21 mouse cellular contexts compared by ENCODE assay signal in genomic region chr13:33068164-33068563, GRCm38 (mm10). TPM values are rescaled to one million over a fixed set of nuclear protein-coding genes. Genes with fewer than 3 reads are reported as not detected.
DNase-seq lines count a peak whose midpoint lies in the region; ATAC-seq and TF ChIP-seq lines count a peak whose summit lies in the region.
"Had no signal": no experiment of that assay in that cellular context is flagged by ENCODE, and none has a peak within 500 bp of the region (broad histone marks: within the 10 kb centered on the region; RNA-seq: fewer than 3 reads in every experiment).

No protein-coding gene starts in this region.

- H3K9ac ChIP-seq in MEL (ENCODE audit: control insufficient read depth, low read depth, low read length, poor library complexity, severe bottlenecking) = no peak overlapping the region
- H3K9ac ChIP-seq in embryonic facial prominence, embryonic 15.5 days = no peak overlapping the region
- no peak overlapping the region for H3K9ac ChIP-seq in hindbrain, embryonic 12.5 days
- H3K9ac ChIP-seq: embryonic facial prominence, embryonic 12.5 days; forebrain, embryonic 13.5 days; neural tube, embryonic 13.5 days had no signal

- peak; percentile 33 to 37 for DNase-seq in left cerebral cortex, postnatal 14 days (ENCODE audit: low spot score in 2 of 2)
- no peak for DNase-seq in left cerebral cortex, postnatal 4 days
- peak; percentile 40 for DNase-seq in MEL (ENCODE audit: low read depth, low spot score)
- peak; percentile 67 for DNase-seq in splenic B cell, adult 2 months (ENCODE audit: low read depth, low spot score)
- no peak for DNase-seq in yolk sac, embryonic 10.5 days (ENCODE audit: low spot score)
- no peak for DNase-seq in urinary bladder, postnatal 25 days (ENCODE audit: low spot score)
- DNase-seq: cerebellum, postnatal 36 days; gastrocnemius, adult 2 months; heart, postnatal 14 days; lung, adult 2 months; thymus, postnatal 14 days had no signal

- H3K27me3 ChIP-seq in MEL (ENCODE audit: control insufficient read depth in 1 of 2, insufficient read depth in 2 of 2, low read length in 2 of 2) = no peaks in the 10 kb centered on the region; a peak in 2 of 4 replicates
- H3K27me3 ChIP-seq in embryonic facial prominence, embryonic 15.5 days = no peaks in the 10 kb centered on the region
- H3K27me3 ChIP-seq in splenic B cell, adult 2 months (ENCODE audit: control insufficient read depth, insufficient read depth, low read length, poor library complexity, severe bottlenecking) = no peaks in the 10 kb centered on the region
- no peaks in the 10 kb centered on the region for H3K27me3 ChIP-seq in hindbrain, embryonic 12.5 days
- H3K27me3 ChIP-seq: embryonic facial prominence, embryonic 12.5 days; forebrain, embryonic 13.5 days; neural tube, embryonic 13.5 days had no signal

- H3K4me2 ChIP-seq in embryonic facial prominence, embryonic 15.5 days (replicated peaks) = no peak overlapping the region
- H3K4me2 ChIP-seq in hindbrain, embryonic 12.5 days (replicated peaks) = no peak overlapping the region
- H3K4me2 ChIP-seq: embryonic facial prominence, embryonic 12.5 days; forebrain, embryonic 13.5 days; neural tube, embryonic 13.5 days had no signal

- no peak overlapping the region for H3K4me3 ChIP-seq in MEL (ENCODE audit: control insufficient read depth in 1 of 2, insufficient read depth in 1 of 2, low read depth in 2 of 2, low read length in 2 of 2)
- no peak overlapping the region for H3K4me3 ChIP-seq in embryonic facial prominence, embryonic 15.5 days (replicated peaks)
- H3K4me3 ChIP-seq in hindbrain, embryonic 12.5 days = no peak overlapping the region
- H3K4me3 ChIP-seq: embryonic facial prominence, embryonic 12.5 days; forebrain, embryonic 13.5 days; gastrocnemius, adult 2 months; heart, embryonic 10.5 days; neural tube, embryonic 13.5 days had no signal

- 81% methylated on average over 3 of the region's 3 CpGs for WGBS in embryonic facial prominence, embryonic 15.5 days
- 80% methylated on average over 3 of the region's 3 CpGs for WGBS in hindbrain, embryonic 12.5 days

- H3K4me1 ChIP-seq in MEL (ENCODE audit: control insufficient read depth in 1 of 2, insufficient read depth in 2 of 2, low read length in 2 of 2) = no peaks in the 10 kb centered on the region
- no peaks in the 10 kb centered on the region for H3K4me1 ChIP-seq in embryonic facial prominence, embryonic 15.5 days
- no peaks in the 10 kb centered on the region for H3K4me1 ChIP-seq in hindbrain, embryonic 12.5 days
- H3K4me1 ChIP-seq: embryonic facial prominence, embryonic 12.5 days; forebrain, embryonic 13.5 days; heart, embryonic 10.5 days; neural tube, embryonic 13.5 days had no signal

- no peak overlapping the region for H3K27ac ChIP-seq in MEL (ENCODE audit: control insufficient read depth, low read depth, low read length)
- peak overlapping the region; percentile 31; the same call in 1 of the 2 replicates for H3K27ac ChIP-seq in embryonic facial prominence, embryonic 15.5 days (replicated peaks)
- H3K27ac ChIP-seq in hindbrain, embryonic 12.5 days = no peak overlapping the region
- H3K27ac ChIP-seq: embryonic facial prominence, embryonic 12.5 days; forebrain, embryonic 13.5 days; gastrocnemius, adult 2 months; heart, embryonic 10.5 days; macrophage; neural tube, embryonic 13.5 days had no signal

- no peak for TF ChIP-seq EP300 in MEL (IDR thresholded peaks at IDR 0.05; ENCODE audit: low read depth in 1 of 2, low read length in 2 of 2)

- no peak for ATAC-seq in embryonic facial prominence, embryonic 15.5 days (ENCODE audit: insufficient number of reproducible peaks, low FRiP score, low TSS enrichment, low read depth)
- ATAC-seq in hindbrain, embryonic 12.5 days (ENCODE audit: low FRiP score) = no peak
- ATAC-seq: forebrain, embryonic 13.5 days had no signal

- no peak for TF ChIP-seq RAD21 in MEL (IDR thresholded peaks at IDR 0.05; ENCODE audit: low read depth, low read length)

- no peaks in the 10 kb centered on the region for H3K9me3 ChIP-seq in MEL (replicated peaks; ENCODE audit: insufficient read depth, low read length)
- H3K9me3 ChIP-seq in embryonic facial prominence, embryonic 15.5 days (replicated peaks) = no peaks in the 10 kb centered on the region
- H3K9me3 ChIP-seq in hindbrain, embryonic 12.5 days (replicated peaks) = no peaks in the 10 kb centered on the region
- H3K9me3 ChIP-seq: embryonic facial prominence, embryonic 12.5 days; forebrain, embryonic 13.5 days; heart, embryonic 10.5 days had no signal

- TF ChIP-seq POLR2A in MEL (IDR thresholded peaks at IDR 0.05; ENCODE audit: control insufficient read depth in 1 of 2, insufficient read depth in 1 of 2, low read depth in 1 of 2, low read length in 2 of 2, poor library complexity in 1 of 2) = no peak

- H3K79me2 ChIP-seq in MEL (ENCODE audit: control insufficient read depth, insufficient read depth, low read length, poor library complexity) = no peaks in the 10 kb centered on the region

- TF ChIP-seq CTCF in MEL (IDR thresholded peaks at IDR 0.05 in 2 of 3, conservative IDR thresholded peaks at IDR 0.05 in 1 of 3; ENCODE audit: control insufficient read depth in 1 of 3, insufficient read depth in 1 of 3, low read depth in 2 of 3, low read length in 3 of 3, poor library complexity in 1 of 3, severe bottlenecking in 1 of 3) = no peak

- intact Hi-C loops in left cerebral cortex, postnatal 14 days (cut with DNase I) = no loop called here
- intact Hi-C loops in left cerebral cortex, postnatal 4 days (cut with DNase I) = no loop called here

- no peaks in the 10 kb centered on the region for H3K36me3 ChIP-seq in MEL (ENCODE audit: control insufficient read depth in 1 of 2, insufficient read depth in 2 of 2, low read length in 2 of 2)
- H3K36me3 ChIP-seq in embryonic facial prominence, embryonic 15.5 days = no peaks in the 10 kb centered on the region
- no peaks in the 10 kb centered on the region for H3K36me3 ChIP-seq in splenic B cell, adult 2 months (ENCODE audit: control insufficient read depth, insufficient read depth, low read length, poor library complexity, severe bottlenecking)
- no peaks in the 10 kb centered on the region for H3K36me3 ChIP-seq in hindbrain, embryonic 12.5 days
- H3K36me3 ChIP-seq: embryonic facial prominence, embryonic 12.5 days; heart, embryonic 10.5 days; neural tube, embryonic 13.5 days had no signal

TF ChIP-seq in MEL, 35 proteins besides CTCF, POLR2A, EP300 and RAD21:
- TF ChIP-seq ETS1 (IDR thresholded peaks at IDR 0.05; ENCODE audit: low read depth, low read length) = no peak
- TF ChIP-seq POLR2AphosphoS5 (IDR thresholded peaks at IDR 0.05; ENCODE audit: borderline replicate concordance, low read depth, low read length) = no peak
- no peak for TF ChIP-seq ZC3H11A (IDR thresholded peaks at IDR 0.05; ENCODE audit: low read depth, low read length)
- no peak for TF ChIP-seq JUND (IDR thresholded peaks at IDR 0.05; ENCODE audit: low read depth, low read length)
- no peak for TF ChIP-seq MAX (IDR thresholded peaks at IDR 0.05; ENCODE audit: low read length)
- TF ChIP-seq GATA1 (IDR thresholded peaks at IDR 0.05; ENCODE audit: low read depth, low read length) = no peak
- TF ChIP-seq ZMIZ1 (IDR thresholded peaks at IDR 0.05; ENCODE audit: low read depth, low read length) = no peak
- no peak for TF ChIP-seq NELFE (IDR thresholded peaks at IDR 0.05; ENCODE audit: low read depth, low read length)
- no peak for TF ChIP-seq MEF2A (IDR thresholded peaks at IDR 0.05; ENCODE audit: extremely low read depth, insufficient replicate concordance, low read depth, low read length, poor library complexity, severe bottlenecking)
- no peak for TF ChIP-seq RCOR1 (IDR thresholded peaks at IDR 0.05; ENCODE audit: low read depth, low read length)
- TF ChIP-seq ZKSCAN1 (IDR thresholded peaks at IDR 0.05; ENCODE audit: low read depth, low read length) = no peak
- no peak for TF ChIP-seq POLR2AphosphoS2 (IDR thresholded peaks at IDR 0.05; ENCODE audit: low read length)
- TF ChIP-seq CHD2 (IDR thresholded peaks at IDR 0.05; ENCODE audit: low read length) = no peak
- no peak for TF ChIP-seq TBP (IDR thresholded peaks at IDR 0.05; ENCODE audit: low read depth, low read length)
- no peak for TF ChIP-seq E2F4 (IDR thresholded peaks at IDR 0.05; ENCODE audit: borderline replicate concordance, low read depth, low read length)
- no peak for TF ChIP-seq NRF1 (IDR thresholded peaks at IDR 0.05; ENCODE audit: insufficient read depth, low read depth, low read length, poor library complexity, severe bottlenecking)

RNA-seq across cellular contexts. Expression of gene Serpinb1b, which starts 10.2 kb away (rescaled TPM):
- total RNA-seq in left cerebral cortex, postnatal 14 days (2021) = 1 to 10 TPM in 1 of 2 experiments, under 1 TPM in 1; 0.81 to 1.0 TPM
- under 1 TPM; 0.34 to 0.52 TPM for total RNA-seq in left cerebral cortex, postnatal 4 days (2021)
- total RNA-seq in MEL (2012; rRNA removed) = not detected in 2 replicates
- polyA plus RNA-seq in MEL (2012; ENCODE audit: insufficient read depth in 1 of 2, insufficient read length in 2 of 2, low read depth in 1 of 2, low replicate concordance in 2 of 2, missing spikeins in 1 of 2) = not detected
- 2.2 and 3.2 TPM in 2 replicates for polyA plus RNA-seq in embryonic facial prominence, embryonic 15.5 days (2015; fragmentation: Nextera tagmentation; extraction: Ambion mirVana)
- polyA plus RNA-seq in hindbrain, embryonic 12.5 days (2016; fragmentation: Nextera tagmentation; extraction: Ambion mirVana) = 4.9 and 6.1 TPM in 2 replicates
- total RNA-seq: gastrocnemius, adult 2 months; heart, postnatal 14 days had no signal
- polyA plus RNA-seq: heart, embryonic 10.5 days; kidney, embryonic 14.5 days; liver, adult 2 months had no signal

RNA-seq across cellular contexts. Expression of gene Serpinb9b, which starts 40.9 kb away (rescaled TPM):
- total RNA-seq in left cerebral cortex, postnatal 14 days (2021) = not detected
- total RNA-seq in left cerebral cortex, postnatal 4 days (2021) = under 1 TPM in 1 of 2 experiments, not detected in 1; 0.16 TPM
- 1.5 and 2.3 TPM in 2 replicates for total RNA-seq in MEL (2012; rRNA removed)
- 1 to 10 TPM in 1 of 2 experiments, not detected in 1; 3.9 TPM for polyA plus RNA-seq in MEL (2012; ENCODE audit: insufficient read depth in 1 of 2, insufficient read length in 2 of 2, low read depth in 1 of 2, low replicate concordance in 2 of 2, missing spikeins in 1 of 2)
- polyA plus RNA-seq in embryonic facial prominence, embryonic 15.5 days (2015; fragmentation: Nextera tagmentation; extraction: Ambion mirVana) = 0.34 and 0.45 TPM in 2 replicates
- 0.10 and 0.31 TPM in 2 replicates for polyA plus RNA-seq in hindbrain, embryonic 12.5 days (2016; fragmentation: Nextera tagmentation; extraction: Ambion mirVana)
- total RNA-seq: gastrocnemius, adult 2 months; left cerebral cortex, adult 8-10 months; liver, adult 2 months had no signal
- polyA plus RNA-seq: kidney, embryonic 14.5 days had no signal

Comparison
In these comparisons a context has a peak if more than half of its experiments do, and no peak if none do; other contexts are left out.
1. DNase-seq: peak in left cerebral cortex, postnatal 14 days (2 of 2), MEL (single experiment) and splenic B cell, adult 2 months (single experiment); none in left cerebral cortex, postnatal 4 days (single experiment), yolk sac, embryonic 10.5 days (single experiment) and urinary bladder, postnatal 25 days (single experiment).